Comparison of ENCODE assay signal across 8 mouse cellular contexts in genomic region chr5:52363468-52364150, GRCm38 (mm10). TPM values are rescaled to one million over a fixed set of nuclear protein-coding genes. Genes with fewer than 3 reads are reported as not detected.
A peak's percentile ranks its signal among the peaks of the same experiment; 100 is the strongest.
DNase-seq lines count a peak whose midpoint lies in the region; ATAC-seq and TF ChIP-seq lines count a peak whose summit lies in the region.

Sod3 (plus strand) TSS chr5:52363791.

- 20% methylated on average over 11 of the region's 11 CpGs for WGBS in midbrain, embryonic 11.5 days
- WGBS in midbrain, embryonic 13.5 days = 24% methylated on average over 11 of the region's 11 CpGs
- WGBS in lung, adult 2 months = 17% methylated on average over 11 of the region's 11 CpGs

- H3K27me3 ChIP-seq in midbrain, embryonic 11.5 days (ENCODE audit: control insufficient read depth, insufficient read depth, low read length) = peaks cover 2% of the 10 kb centered on the region; the same call in 1 of the 2 replicates
- H3K27me3 ChIP-seq in midbrain, embryonic 13.5 days = peaks cover 10% of the 10 kb centered on the region; the same call in 1 of the 2 replicates

- TF ChIP-seq CTCF in lung, adult 2 months (IDR thresholded peaks at IDR 0.05; ENCODE audit: insufficient read depth, low read length) = no peak

- H3K4me2 ChIP-seq in midbrain, embryonic 11.5 days = no peak within 1 kb of the TSS
- H3K4me2 ChIP-seq in midbrain, embryonic 13.5 days (replicated peaks) = no peak within 1 kb of the TSS

- intact Hi-C loops in heart, postnatal 10 days (cut with DNase I) = no loop called here

- TF ChIP-seq POLR2A in lung, adult 2 months (IDR thresholded peaks at IDR 0.05; ENCODE audit: borderline replicate concordance, extremely low read depth, low read depth, low read length) = peak; percentile 68; the same call in 1 of the 2 replicates

- peak; percentile 60 for DNase-seq in midbrain, embryonic 11.5 days (ENCODE audit: low spot score, missing footprints)
- DNase-seq in embryo, embryonic 11 days = peak; percentile 44
- DNase-seq in heart, postnatal 10 days = peak; percentile 75 to 76
- DNase-seq in lung, adult 2 months = peak; percentile 20
- peak; percentile 65 for DNase-seq in urinary bladder, postnatal 14 days (ENCODE audit: low spot score)
- DNase-seq in thymus, postnatal 0 days (ENCODE audit: low spot score) = no peak

- H3K27ac ChIP-seq in midbrain, embryonic 11.5 days (ENCODE audit: low read depth, low read length) = no peak within 1 kb of the TSS
- no peak within 1 kb of the TSS for H3K27ac ChIP-seq in midbrain, embryonic 13.5 days

- no peaks in the 10 kb centered on the region for H3K9me3 ChIP-seq in midbrain, embryonic 11.5 days (ENCODE audit: control insufficient read depth, low read length)
- no peaks in the 10 kb centered on the region for H3K9me3 ChIP-seq in midbrain, embryonic 13.5 days

- no peaks in the 10 kb centered on the region for H3K36me3 ChIP-seq in midbrain, embryonic 11.5 days (ENCODE audit: control insufficient read depth, insufficient read depth, low read length)
- no peaks in the 10 kb centered on the region for H3K36me3 ChIP-seq in midbrain, embryonic 13.5 days

- H3K9ac ChIP-seq in midbrain, embryonic 11.5 days (ENCODE audit: low read length) = no peak within 1 kb of the TSS
- H3K9ac ChIP-seq in midbrain, embryonic 13.5 days (replicated peaks) = no peak within 1 kb of the TSS

- H3K4me1 ChIP-seq in midbrain, embryonic 11.5 days (ENCODE audit: control insufficient read depth, insufficient read depth, low read length) = peaks cover 6% of the 10 kb centered on the region; the same call in 1 of the 2 replicates
- H3K4me1 ChIP-seq in midbrain, embryonic 13.5 days (replicated peaks) = peaks cover 25% of the 10 kb centered on the region
- H3K4me1 ChIP-seq in lung, adult 2 months (ENCODE audit: control insufficient read depth, insufficient read depth, low read length) = peaks cover 10% of the 10 kb centered on the region

- no peak for ATAC-seq in midbrain, embryonic 11.5 days (ENCODE audit: low FRiP score)
- ATAC-seq in midbrain, embryonic 13.5 days = no peak
- no peak for ATAC-seq in megakaryocyte-erythroid progenitor cell, adult 5-6 weeks (replicated peaks; ENCODE audit: low FRiP score, low TSS enrichment, poor library complexity, severe bottlenecking)

- no peak within 1 kb of the TSS for H3K4me3 ChIP-seq in midbrain, embryonic 11.5 days (ENCODE audit: low read depth, low read length)
- no peak within 1 kb of the TSS for H3K4me3 ChIP-seq in midbrain, embryonic 13.5 days (replicated peaks)
- peak within 1 kb of the TSS; percentile 63 for H3K4me3 ChIP-seq in lung, adult 2 months (replicated peaks; ENCODE audit: extremely low read depth, low read depth, low read length)

RNA-seq across cellular contexts. Expression of gene Sod3, which starts in this region (rescaled TPM):
- 0.74 and 0.75 TPM in 2 replicates for polyA plus RNA-seq in midbrain, embryonic 11.5 days (2014; fragmentation: Nextera tagmentation; extraction: Ambion mirVana)
- 0.50 and 0.52 TPM in 2 replicates for polyA plus RNA-seq in midbrain, embryonic 13.5 days (2015; fragmentation: Nextera tagmentation; extraction: Ambion mirVana)
- 10 to 100 TPM in 1 of 2 experiments, 1 to 10 TPM in 1; 8.6 to 13.0 TPM for total RNA-seq in heart, postnatal 10 days (2021)
- polyA plus RNA-seq in lung, adult 2 months (2012; rRNA removed) = 293 and 326 TPM in 2 replicates
- polyA plus RNA-seq in thymus, postnatal 0 days (2015; fragmentation: Nextera tagmentation; extraction: Ambion mirVana) = 0.87 and 1.6 TPM in 2 replicates
- not detected in 2 replicates for total RNA-seq in megakaryocyte-erythroid progenitor cell, adult 5-6 weeks (2014; fragmentation: Nextera tagmentation)
- total RNA-seq in megakaryocyte-erythroid progenitor cell, adult 5-6 weeks (2017) = not detected in 2 replicates

Comparison
In these comparisons a context has a peak if more than half of its experiments do, and no peak if none do; other contexts are left out.
1. RNA of gene Sod3 (total RNA-seq): 8.6 to 13.0 TPM in heart, postnatal 10 days; not detected in megakaryocyte-erythroid progenitor cell, adult 5-6 weeks; every median in the first group is over 4 times any median in the second.
2. RNA of gene Sod3 (polyA plus RNA-seq): 293 to 326 TPM in lung, adult 2 months; 0.87 to 1.6 TPM in thymus, postnatal 0 days, 0.74 to 0.75 TPM in midbrain, embryonic 11.5 days and 0.50 to 0.52 TPM in midbrain, embryonic 13.5 days; every median in the first group is over 100 times any median in the second.
3. Peak in DNase-seq in midbrain, embryonic 11.5 days; RNA of the gene not detected or under 1 TPM.